Mouse (Mus musculus): ENCODE results near the gene Zfhx3.

- TF ChIP-seq MAZ (IDR thresholded peaks at IDR 0.05; ENCODE audit: low read depth, low read length) (no peak), NELFE (IDR thresholded peaks at IDR 0.05; ENCODE audit: low read depth, low read length) (no peak), CTCF (IDR thresholded peaks at IDR 0.05 in 2 of 3, conservative IDR thresholded peaks at IDR 0.05 in 1 of 3; ENCODE audit: control insufficient read depth in 1 of 3, insufficient read depth in 1 of 3, low read depth in 2 of 3, low read length in 3 of 3, poor library complexity in 1 of 3, severe bottlenecking in 1 of 3) (no peak), CHD1 (IDR thresholded peaks at IDR 0.05; ENCODE audit: low read depth, low read length) (no peak), NRF1 (IDR thresholded peaks at IDR 0.05; ENCODE audit: insufficient read depth, low read depth, low read length, poor library complexity, severe bottlenecking) (no peak), E2F4 (IDR thresholded peaks at IDR 0.05; ENCODE audit: borderline replicate concordance, low read depth, low read length) (no peak), POLR2AphosphoS2 (IDR thresholded peaks at IDR 0.05; ENCODE audit: low read length) (no peak), MEF2A (IDR thresholded peaks at IDR 0.05; ENCODE audit: extremely low read depth, insufficient replicate concordance, low read depth, low read length, poor library complexity, severe bottlenecking) (no peak), RCOR1 (IDR thresholded peaks at IDR 0.05; ENCODE audit: low read depth, low read length) (no peak), ZNF384 (IDR thresholded peaks at IDR 0.05; ENCODE audit: low read depth, low read length) (no peak), RAD21 (IDR thresholded peaks at IDR 0.05; ENCODE audit: low read depth, low read length) (no peak)
Measured at GRCm38 (mm10) chr8:108780766-108781165, 838.3 kb downstream of the Zfhx3 start.

Measured in MEL (cell line).